Mouse (Mus musculus) olfactory bulb, adult 2 months (tissue): ENCODE results near the gene Psen1.

Experiments used
- CTCF ChIP-seq: fragments of 200-500 bp; IDR thresholded peaks from 2 replicates; pipeline ENCODE4 v1.5.1; 2012; ENCODE audit warnings: low read depth, mild to moderate bottlenecking, low read length, moderate library complexity; ENCODE audit not compliant: insufficient read depth
- POLR2A ChIP-seq: fragments of 200-500 bp; IDR thresholded peaks from 2 replicates; pipeline ENCODE4 v1.6.1; 2012; ENCODE audit warnings: mild to moderate bottlenecking, low read depth, low read length, moderate library complexity; ENCODE audit not compliant: insufficient read depth

GRCm38 (mm10) chr12:83694011-83694410 is 6.1 kb downstream of the Psen1 start:
- TF ChIP-seq CTCF = no peak
- no peak for TF ChIP-seq POLR2A
